Mouse (Mus musculus) G1E (cell line): Measurements from ENCODE around the gene Dnajc16. TPM values are rescaled to one million over a fixed set of nuclear protein-coding genes. Genes with fewer than 3 reads are reported as not detected.
A peak's percentile ranks its signal among the peaks of the same experiment; 100 is the strongest.

ENCODE experiments used
- ATAC-seq: 2 replicates; pipeline ENCODE4 v1.8.0; 2016; ENCODE audit warnings: mild to moderate bottlenecking; ENCODE audit not compliant: insufficient number of reproducible peaks, poor library complexity, low FRiP score, severe bottlenecking; ENCODE audit errors: extremely low read depth
- DNase-seq: peaks from one replicate; pipeline ENCODE4 v3.0.0; 2012; ENCODE audit warnings: low spot score
- H3K27me3 ChIP-seq: 2 replicates; pipeline ENCODE4 v1.6.1; 2012; ENCODE audit warnings: mild to moderate bottlenecking, low read length, inconsistent platforms; ENCODE audit not compliant: insufficient read depth
- H3K36me3 ChIP-seq: replicated peaks from 2 replicates; pipeline ENCODE3; 2012; ENCODE audit warnings: mild to moderate bottlenecking, inconsistent platforms
- H3K4me1 ChIP-seq: 2 replicates; pipeline ENCODE4 v1.6.1; 2012; ENCODE audit warnings: low read depth, low read length, inconsistent platforms, mixed read lengths; ENCODE audit not compliant: insufficient read depth
- H3K4me3 ChIP-seq: 2 replicates; pipeline ENCODE4 v1.5.1; 2012; ENCODE audit warnings: low read depth, mild to moderate bottlenecking, inconsistent platforms, low read length, moderate library complexity, mixed read lengths
- H3K9me3 ChIP-seq: replicated peaks from 2 replicates; pipeline ENCODE4 v1.6.1; 2012; ENCODE audit warnings: inconsistent platforms
- CTCF ChIP-seq: IDR thresholded peaks from 2 replicates; pipeline ENCODE4 v1.5.1; 2012; ENCODE audit warnings: low read depth, low read length, inconsistent platforms, mixed read lengths
- GATA1 ChIP-seq: IDR thresholded peaks from 2 replicates; pipeline ENCODE4 v1.6.1; 2012; ENCODE audit warnings: borderline replicate concordance, low read length, inconsistent platforms, mixed read lengths
- GATA2 ChIP-seq: IDR thresholded peaks from 2 replicates; pipeline ENCODE4 v1.6.1; 2012; ENCODE audit warnings: low read depth, low read length, inconsistent platforms, borderline replicate concordance
- POLR2AphosphoS5 ChIP-seq: IDR thresholded peaks from 2 replicates; pipeline ENCODE4 v1.6.1; 2012; ENCODE audit warnings: low read depth, low read length, inconsistent platforms; ENCODE audit not compliant: insufficient replicate concordance
- TAL1 ChIP-seq: conservative IDR thresholded peaks from 2 replicates; pipeline ENCODE4 v1.6.1; 2012; ENCODE audit warnings: low read depth, low read length, inconsistent platforms, mixed read lengths
- polyA plus RNA-seq: library from polyadenylated mRNA; stranded (reverse); fragments of >175 nt; gene quantifications from 2 replicates; pipeline ENCODE4 v1.2.3, GENCODE M21; 2012
- total RNA-seq, 2 experiments: library from RNA; stranded (forward) in 1 of 2; stranded (reverse) in 1 of 2; fragments of 200-1000 nt in 1 of 2; fragments of >200 nt in 1 of 2; fragmentation: Nextera tagmentation in 1 of 2; gene quantifications; 2 replicates each; pipeline ENCODE4 v1.2.3; 2014 to 2017

Dnajc16 gene
- total RNA-seq (2014; fragmentation: Nextera tagmentation) (9.9 and 12.1 TPM in 2 replicates), total RNA-seq (2017) (10.6 and 11.9 TPM in 2 replicates), polyA plus RNA-seq (2.7 and 2.9 TPM in 2 replicates)

DNA sequence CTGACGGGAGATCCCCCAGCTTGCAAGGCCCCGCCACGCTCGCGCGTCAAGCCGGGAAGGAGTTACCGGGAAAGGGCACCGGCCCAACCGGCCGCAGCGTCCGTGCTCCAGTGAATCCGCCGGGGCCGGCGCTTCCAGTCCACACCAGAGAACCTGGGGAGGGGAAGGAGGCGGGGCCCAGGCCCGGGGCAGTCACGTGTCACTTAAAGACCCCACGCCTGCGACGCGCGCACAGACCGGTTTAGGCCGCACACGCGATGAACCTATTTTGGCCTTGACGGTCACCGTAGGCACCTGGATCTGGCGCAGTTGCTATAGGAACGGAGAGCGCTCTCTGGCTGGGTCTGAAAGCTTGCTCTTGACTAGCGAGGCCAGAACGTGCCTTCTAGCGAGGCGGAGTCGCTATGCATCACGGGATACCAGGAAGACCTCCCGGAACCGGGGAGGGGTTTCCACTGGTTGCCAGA, at the start of gene Dnajc16:
Gene Dnajc16 (minus strand): TSS at position 408 of the 467 bp plus-strand sequence.
- TF ChIP-seq CTCF (no peak), GATA2 (no peak), POLR2AphosphoS5 (no peak), TAL1 (no peak), GATA1 (no peak)
- no peaks in the 10 kb centered on the region for H3K9me3 ChIP-seq
- peaks cover 41% of the 10 kb centered on the region for H3K36me3 ChIP-seq
- H3K27me3 ChIP-seq: no peaks in the 10 kb centered on the region
- DNase-seq: peak; percentile 78
- ATAC-seq: peak; percentile 78
- H3K4me3 ChIP-seq: peak within 1 kb of the TSS; percentile 88
- peaks cover 47% of the 10 kb centered on the region for H3K4me1 ChIP-seq

DNA sequence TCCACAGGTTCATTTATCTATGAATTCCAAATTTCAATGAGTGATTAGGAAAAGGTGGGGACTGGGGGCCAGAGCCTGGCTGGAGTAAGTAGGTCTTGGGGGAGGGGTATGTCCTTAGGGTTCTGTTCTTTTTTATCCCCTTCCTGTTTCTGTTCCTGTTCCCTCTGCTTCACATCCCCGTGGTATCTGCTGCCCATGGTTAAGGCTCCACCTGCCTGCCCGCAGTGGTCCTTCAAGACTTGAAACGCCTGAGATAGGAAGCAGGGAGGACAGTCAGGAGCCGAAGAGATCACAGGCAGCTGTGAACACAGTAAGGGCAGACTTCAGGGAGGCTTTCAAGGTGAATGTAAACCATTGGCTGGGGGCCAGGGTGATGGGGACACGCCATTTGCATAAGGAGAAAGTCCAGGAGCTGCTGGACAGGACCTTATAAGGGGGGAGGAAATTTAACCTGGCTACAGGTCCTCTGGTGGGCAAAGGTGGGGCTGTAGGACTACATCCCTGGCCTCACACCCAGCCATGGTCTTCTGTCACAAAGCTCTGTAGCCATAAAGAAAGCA, 43.9 kb upstream of the Dnajc16 start:
- no peaks in the 10 kb centered on the region for H3K36me3 ChIP-seq
- no peaks in the 10 kb centered on the region; the same call in 1 of the 2 replicates for H3K4me1 ChIP-seq
- no peak overlapping the region for H3K4me3 ChIP-seq
- peaks cover 10% of the 10 kb centered on the region for H3K27me3 ChIP-seq
- ATAC-seq (no peak), DNase-seq (no peak)
- TF ChIP-seq CTCF (no peak), GATA2 (no peak), GATA1 (no peak), TAL1 (no peak), POLR2AphosphoS5 (no peak)
- H3K9me3 ChIP-seq: no peaks in the 10 kb centered on the region

DNA sequence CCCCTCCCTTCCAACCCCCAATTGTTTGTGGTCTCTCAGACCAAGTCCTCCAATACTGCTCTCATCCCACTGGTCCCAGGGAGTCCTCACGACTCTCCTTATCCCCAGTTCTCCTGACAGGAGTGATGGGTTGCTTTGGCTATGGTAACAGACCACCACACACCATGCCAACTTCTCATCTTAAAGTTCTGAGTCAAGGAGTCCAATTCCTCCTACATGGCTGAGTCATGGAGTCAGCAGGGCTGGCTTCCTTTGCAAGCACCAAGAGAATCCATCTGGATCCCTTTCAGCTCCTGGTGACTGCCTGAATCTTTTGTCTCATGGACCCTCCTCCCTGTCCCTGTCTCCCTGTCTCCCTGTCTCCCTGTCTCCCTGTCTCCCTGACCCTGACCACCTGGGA, 43.2 kb upstream of the Dnajc16 start:
- peaks cover 10% of the 10 kb centered on the region for H3K27me3 ChIP-seq
- no peak overlapping the region for H3K4me3 ChIP-seq
- ATAC-seq (no peak), DNase-seq (no peak)
- H3K9me3 ChIP-seq: no peaks in the 10 kb centered on the region
- no peak for TF ChIP-seq POLR2AphosphoS5
- no peak for TF ChIP-seq CTCF
- no peak for TF ChIP-seq GATA2
- no peak for TF ChIP-seq GATA1
- TF ChIP-seq TAL1: no peak
- no peaks in the 10 kb centered on the region for H3K36me3 ChIP-seq
- no peaks in the 10 kb centered on the region; the same call in 1 of the 2 replicates for H3K4me1 ChIP-seq

DNA sequence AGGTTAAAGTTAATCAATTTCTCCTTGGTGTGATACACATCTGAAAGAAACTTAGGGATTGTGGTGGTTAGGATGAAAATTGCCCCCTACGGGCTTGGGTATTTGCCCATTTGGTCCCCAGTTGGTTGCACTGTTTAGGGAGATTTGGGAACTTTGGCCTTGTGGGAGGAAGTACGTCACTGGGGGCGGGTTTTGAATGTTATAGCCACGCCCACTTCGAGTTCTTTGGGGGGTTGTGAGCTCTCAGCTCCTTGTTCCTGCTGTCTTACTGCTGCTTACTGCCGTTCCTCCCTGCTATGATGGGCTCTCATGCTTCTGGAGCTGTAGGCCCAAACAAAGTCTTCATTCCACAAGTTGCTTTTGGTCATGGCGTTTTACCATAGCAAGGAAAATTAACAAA, 40.6 kb upstream of the Dnajc16 start:
- no peak for DNase-seq
- H3K4me3 ChIP-seq: no peak overlapping the region
- ATAC-seq: no peak
- no peaks in the 10 kb centered on the region for H3K9me3 ChIP-seq
- no peaks in the 10 kb centered on the region; the same call in 1 of the 2 replicates for H3K4me1 ChIP-seq
- H3K27me3 ChIP-seq: peaks cover 17% of the 10 kb centered on the region
- TF ChIP-seq GATA1 (no peak), CTCF (no peak), GATA2 (no peak), POLR2AphosphoS5 (no peak), TAL1 (no peak)
- H3K36me3 ChIP-seq: no peaks in the 10 kb centered on the region

GRCm38 (mm10) chr4:141830381-141830780, 39.6 kb upstream of the Dnajc16 start:
- no peak for TF ChIP-seq TAL1
- TF ChIP-seq GATA2: no peak
- no peak for TF ChIP-seq CTCF
- TF ChIP-seq POLR2AphosphoS5: no peak
- no peak for TF ChIP-seq GATA1
- Histone ChIP-seq H3K4me3 (no peak overlapping the region), H3K27me3 (peaks cover 22% of the 10 kb centered on the region), H3K36me3 (no peaks in the 10 kb centered on the region), H3K9me3 (no peaks in the 10 kb centered on the region), H3K4me1 (no peaks in the 10 kb centered on the region; the same call in 1 of the 2 replicates)
- DNase-seq: no peak
- no peak for ATAC-seq

DNA sequence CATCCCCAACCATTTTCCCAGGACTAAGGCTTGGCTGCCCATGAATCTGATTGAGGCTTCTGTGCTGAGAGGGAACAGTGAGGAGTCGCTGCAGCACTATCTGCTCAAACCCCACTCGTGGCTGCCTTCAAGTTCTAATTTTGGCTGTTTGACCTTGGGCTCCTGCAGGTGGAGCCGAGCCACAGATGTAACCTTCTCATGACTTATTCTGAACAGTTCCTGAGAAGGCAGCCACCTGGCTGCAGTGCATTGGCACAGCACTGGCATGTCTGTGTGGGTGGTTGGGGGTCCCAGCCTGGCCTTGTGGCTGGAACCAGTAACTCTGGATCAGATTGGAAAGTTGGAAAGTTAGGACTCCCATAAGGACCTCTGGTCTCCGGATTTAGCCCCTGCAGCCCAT, 37.4 kb upstream of the Dnajc16 start:
- Histone ChIP-seq H3K4me3 (no peak overlapping the region), H3K36me3 (no peaks in the 10 kb centered on the region), H3K9me3 (no peaks in the 10 kb centered on the region), H3K4me1 (no peaks in the 10 kb centered on the region; the same call in 1 of the 2 replicates), H3K27me3 (peaks cover 19% of the 10 kb centered on the region)
- TF ChIP-seq GATA2 (no peak), CTCF (no peak), TAL1 (no peak), GATA1 (no peak), POLR2AphosphoS5 (no peak)
- ATAC-seq (no peak), DNase-seq (no peak)

GRCm38 (mm10) chr4:141827401-141827800, 36.7 kb upstream of the Dnajc16 start:
- no peaks in the 10 kb centered on the region for H3K36me3 ChIP-seq
- TF ChIP-seq POLR2AphosphoS5 (no peak), TAL1 (no peak), CTCF (no peak), GATA1 (no peak), GATA2 (no peak)
- DNase-seq (no peak), ATAC-seq (no peak)
- H3K27me3 ChIP-seq: peaks cover 17% of the 10 kb centered on the region
- no peak overlapping the region for H3K4me3 ChIP-seq
- peaks cover 5% of the 10 kb centered on the region for H3K4me1 ChIP-seq
- H3K9me3 ChIP-seq: no peaks in the 10 kb centered on the region
